Mouse (Mus musculus): ENCODE measurements around the gene Hectd4.
"Not testable (repeated sequence)": the region's sequence is repeated elsewhere in the genome, so short reads cannot be mapped to it uniquely, and the experiment has no call there.

Gene Hectd4

DNA sequence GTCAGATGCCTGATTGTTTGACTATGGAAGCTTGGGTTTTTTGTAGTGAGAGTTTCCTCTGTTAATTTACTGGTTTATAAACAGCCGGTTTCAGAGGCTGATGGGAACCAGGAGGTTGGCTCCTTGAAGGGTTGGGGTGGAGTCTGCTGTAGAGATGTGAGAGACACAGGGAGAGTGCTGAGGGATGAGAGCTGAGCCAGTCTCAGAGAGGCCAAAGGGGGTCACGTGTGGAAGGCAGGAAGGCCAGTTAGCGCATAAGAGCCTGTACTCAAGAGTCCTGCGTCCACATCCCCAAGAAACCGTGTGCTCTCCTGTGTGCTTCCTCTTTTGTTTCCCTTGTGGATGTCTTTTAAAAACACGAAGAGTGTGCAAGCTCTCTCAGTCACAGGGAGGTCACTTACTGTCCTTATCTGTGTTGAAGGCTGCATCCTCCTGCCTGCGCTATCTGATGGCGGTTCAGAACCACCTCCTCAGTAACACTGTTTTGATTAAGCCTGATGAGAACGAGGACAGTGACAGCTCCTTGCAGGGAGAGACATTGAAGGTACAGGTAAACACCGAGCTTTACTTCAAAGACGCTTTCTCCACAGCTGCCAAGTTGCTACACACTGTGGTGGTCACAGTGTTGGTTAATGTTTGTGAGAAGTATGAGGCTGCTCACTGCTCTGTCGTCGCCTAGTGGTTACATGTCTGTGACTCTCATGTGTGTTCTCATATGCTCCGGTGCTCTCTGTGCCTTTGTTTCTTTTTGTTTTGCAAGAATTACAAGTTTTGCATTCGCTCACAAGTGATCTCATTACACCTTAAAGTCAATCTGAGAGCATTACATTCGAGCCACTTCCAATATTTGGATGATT is 72.5 kb downstream of the Hectd4 start:
- DNase-seq, result no peak

- no peak for DNase-seq
These were observed 85.0 kb downstream of the Hectd4 start for GRCm38 (mm10) chr5:121305009-121305408.

DNA sequence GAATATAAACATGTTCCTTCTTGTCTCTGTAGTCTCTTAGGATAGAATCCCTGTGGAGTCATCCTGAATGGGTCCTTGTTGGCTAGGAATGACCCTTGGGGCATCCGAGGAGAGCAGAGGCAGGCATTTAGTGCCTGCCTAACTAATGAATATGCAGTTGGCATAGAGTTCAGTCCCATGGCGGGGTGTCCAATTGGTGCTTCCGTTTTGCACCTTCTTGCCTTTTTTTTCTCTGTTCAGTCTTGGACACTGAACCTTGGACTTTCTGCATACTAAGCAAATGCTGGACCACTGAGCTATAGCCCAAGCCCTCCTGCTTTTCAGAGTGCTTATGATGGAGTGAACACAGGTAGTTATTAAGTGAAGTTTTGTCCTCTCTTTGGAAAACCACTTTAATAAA is 87.6 kb downstream of the Hectd4 start:
- DNase-seq, result peak; percentile 62

GRCm38 (mm10) chr5:121311576-121311975 is 91.6 kb downstream of the Hectd4 start:
- DNase-seq, result no peak

DNA sequence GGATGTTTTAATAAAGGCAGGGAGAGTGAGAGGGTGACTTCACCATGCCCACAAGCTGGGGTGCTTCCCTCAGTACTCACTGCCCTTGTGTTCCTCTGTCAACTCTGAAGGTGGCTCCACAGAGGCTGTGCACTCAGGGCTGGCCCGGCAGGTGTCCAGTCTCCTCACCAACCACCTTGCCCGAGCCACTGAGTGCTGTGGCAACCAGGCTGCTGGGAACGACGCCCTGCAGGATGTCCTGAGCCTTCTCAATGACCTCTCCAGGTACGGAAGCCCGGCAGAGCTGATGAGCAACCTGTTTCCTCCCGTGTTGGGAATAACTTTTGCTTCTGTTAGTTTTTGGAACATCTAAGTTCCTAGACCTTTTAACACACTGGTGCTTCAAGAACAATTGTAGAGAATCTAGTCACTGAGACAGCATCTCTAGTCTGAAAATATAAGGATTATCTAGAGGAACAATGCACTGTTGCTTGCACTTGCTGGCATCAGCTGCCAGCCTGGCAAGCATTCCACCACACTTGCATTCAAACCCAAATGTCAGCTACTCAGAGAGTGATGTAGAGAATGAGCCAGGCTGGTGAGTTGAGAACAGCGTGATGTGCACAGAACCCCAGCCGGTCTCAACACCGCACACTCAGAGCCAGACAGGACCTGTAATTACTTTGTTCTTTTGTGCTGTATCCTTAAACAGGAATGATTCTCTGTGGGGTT is 93.9 kb downstream of the Hectd4 start:
- no peak for DNase-seq

DNA sequence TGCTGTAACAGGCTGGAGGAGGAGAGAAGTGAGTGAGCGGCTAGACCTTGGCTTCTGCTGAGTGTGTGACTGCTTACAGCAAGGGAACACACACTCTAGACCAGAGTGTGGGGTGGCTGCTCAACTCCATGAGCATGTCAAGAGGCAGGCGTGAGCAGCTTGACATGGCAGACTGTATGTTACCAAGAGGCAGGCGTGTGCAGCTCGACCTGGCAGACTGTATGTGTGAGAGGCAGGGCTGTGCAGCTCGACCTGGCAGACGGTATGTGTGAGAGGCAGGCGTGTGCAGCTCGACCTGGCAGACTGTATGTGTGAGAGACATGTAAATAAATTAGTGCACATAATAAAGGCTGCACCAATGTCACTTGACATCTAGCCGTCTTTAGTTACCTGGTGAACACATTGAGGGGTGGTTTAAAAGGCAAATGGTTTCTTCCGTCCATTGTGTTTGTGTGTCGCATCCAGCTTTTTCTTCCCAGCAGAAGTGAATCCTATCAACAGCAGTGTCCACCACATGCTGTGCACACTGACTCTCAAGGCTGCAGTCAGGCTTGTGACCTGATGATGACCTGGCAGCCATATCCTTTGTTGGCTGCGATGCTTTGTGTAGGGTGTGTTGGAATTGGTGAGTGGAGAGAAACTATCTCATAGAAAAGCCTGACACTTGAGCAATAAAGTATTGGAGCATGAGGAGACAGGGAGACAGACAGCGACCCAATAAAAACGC is 106.2 kb downstream of the Hectd4 start:
- no peak for DNase-seq

DNA sequence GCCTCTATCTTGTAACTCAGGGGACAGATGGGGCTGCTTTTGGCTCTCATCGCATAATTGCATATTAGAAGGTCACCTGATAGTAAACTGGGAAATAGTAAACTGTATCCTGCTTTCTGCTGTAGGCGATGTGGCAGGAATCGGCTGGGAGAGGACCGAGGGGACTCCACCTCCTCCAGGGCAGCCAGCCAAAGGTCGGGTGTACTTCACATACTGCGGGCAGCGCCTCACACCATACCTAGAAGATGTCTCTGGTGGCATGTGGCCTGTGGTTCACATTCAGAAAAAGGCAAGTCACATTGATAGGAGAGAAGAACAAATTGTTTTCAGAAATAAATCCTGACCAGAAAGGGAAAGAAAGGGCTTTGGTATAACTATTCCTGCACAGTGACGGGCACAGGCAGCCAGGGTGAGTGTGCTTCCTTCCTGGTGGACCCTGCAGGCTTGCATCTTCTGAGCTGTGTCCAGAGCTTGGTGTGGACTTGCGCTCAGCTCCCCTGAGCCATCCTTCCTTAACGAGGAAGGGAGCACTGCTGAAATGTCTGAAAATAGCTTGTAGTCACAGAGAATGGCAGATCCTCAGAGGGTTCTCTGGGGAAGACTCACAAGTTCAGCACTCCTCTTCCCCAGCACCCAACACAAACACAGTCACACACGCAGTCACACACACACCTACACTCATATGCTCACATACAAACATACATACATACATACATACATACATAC is 109.5 kb downstream of the Hectd4 start:
- peak; percentile 67 for DNase-seq

GRCm38 (mm10) chr5:121330154-121330816 is 110.3 kb downstream of the Hectd4 start:
- DNase-seq, result not testable (repeated sequence)

DNA sequence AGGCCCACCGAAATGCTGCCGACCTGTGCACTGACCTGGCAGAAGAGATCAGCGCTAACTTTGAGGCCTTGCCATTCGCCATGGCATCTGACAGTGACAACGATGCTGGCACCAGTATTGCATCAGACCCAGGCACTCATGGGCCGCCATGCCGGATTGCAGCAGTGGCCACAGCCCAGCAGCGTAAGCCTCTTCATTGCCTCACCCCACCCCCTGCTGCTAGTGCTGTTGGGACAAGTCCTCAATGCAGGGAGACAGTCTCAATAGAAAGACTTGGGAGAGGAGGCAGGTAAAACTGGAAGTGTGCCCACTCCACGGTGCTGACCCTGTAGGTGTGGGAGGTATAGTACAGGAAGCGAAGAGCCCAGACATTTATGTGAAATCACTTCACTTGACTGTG is 111.7 kb downstream of the Hectd4 start:
- no peak for DNase-seq

DNA sequence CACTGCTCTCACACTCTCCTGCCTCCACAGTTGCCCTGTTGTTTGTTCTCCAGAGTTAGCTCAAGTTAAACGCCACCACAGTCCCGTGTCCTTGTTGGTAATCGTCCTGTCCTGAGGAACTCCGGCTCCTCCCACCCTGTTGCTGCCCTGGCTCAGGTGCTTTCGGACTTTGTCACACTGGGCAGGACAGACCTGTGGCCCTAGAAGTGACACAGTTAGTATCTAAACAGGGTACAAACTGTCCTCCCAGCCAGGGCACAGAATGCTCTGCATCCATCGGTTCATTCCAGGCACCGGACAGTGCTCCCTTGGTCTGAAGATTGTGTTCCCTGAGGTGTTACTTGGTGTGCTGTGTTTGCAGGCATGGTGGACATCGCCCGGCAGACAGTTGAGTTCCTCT is 114.0 kb downstream of the Hectd4 start:
- DNase-seq, result peak; percentile 46

DNA sequence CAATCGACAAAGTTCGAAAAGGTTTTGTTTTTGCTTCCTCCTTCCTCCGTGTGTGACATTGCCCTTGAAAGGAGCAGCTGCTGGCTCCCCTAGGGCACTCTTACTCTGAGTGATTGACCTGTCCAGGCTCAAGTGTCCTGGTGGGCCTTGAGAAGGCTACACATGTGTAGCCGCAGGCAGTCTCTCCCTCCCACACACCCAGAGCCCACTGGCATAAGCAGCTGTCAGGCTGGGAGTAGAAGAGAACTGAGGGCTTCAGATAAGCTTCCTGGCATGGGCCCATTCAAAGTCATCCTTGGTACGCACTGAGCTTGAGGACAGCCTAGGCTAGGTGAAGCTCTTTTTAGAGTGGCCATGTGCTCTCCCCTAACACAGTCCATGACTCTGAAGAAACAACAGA is 114.4 kb downstream of the Hectd4 start:
- DNase-seq, result no peak

DNA sequence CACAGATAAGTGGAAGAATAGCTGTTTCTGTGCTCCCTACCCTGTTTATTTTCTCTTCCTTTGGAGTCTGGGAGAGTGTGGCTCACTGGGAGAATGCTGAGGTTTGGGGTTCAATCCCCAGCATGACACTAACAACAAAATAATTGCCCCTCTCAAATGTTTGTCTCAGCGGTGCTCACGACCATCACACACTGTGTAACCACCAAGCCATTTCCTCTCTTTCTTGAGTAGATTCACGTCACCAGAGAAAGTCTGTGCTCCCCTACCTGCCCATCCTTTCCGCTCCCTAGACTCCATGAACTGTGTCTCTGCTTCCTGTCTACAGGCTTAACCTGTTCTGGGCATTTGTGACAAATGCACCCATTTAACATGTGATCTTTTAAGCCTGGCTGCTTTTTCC is 115.4 kb downstream of the Hectd4 start:
- no peak for DNase-seq

DNA sequence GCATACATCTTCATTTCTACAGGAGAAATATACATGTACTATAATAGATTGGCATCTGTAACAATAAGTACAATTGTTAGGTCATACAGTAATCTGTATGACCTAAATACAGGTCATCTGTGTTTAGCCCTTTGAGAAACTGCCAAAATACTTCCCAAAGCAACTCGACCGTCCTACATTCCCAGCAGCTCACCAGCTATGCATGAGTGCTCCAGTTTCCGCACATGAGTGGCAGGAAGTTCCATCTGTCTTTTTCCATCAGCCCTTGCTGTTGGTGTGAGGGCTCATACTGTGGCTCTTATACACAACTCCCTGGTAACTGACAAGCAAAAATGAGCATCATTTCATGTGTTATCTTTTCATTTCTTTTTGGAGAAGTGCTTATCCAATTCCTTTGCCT is 116.0 kb downstream of the Hectd4 start:
- DNase-seq, result peak; percentile 15

DNA sequence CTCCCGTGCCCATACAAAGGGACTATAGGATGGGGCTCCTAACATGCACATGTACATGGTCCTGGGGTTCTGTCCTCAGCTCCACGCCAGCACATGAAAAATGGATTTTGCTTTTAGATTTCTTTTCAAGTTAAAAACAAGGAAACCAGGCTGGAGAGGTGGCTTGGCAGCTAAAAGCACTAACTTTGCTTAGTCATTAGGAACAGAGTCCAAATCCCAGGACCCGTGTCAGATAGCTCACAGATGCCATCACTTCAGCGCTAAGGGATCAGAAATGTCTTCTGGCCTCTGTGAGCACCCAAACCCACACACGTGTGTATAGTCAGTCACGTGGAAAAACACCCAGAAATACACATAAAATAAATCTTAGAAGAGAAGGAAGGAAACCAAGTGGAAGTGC is 116.8 kb downstream of the Hectd4 start:
- no peak for DNase-seq

- DNase-seq, result no peak
These were observed 119.7 kb downstream of the Hectd4 start for GRCm38 (mm10) chr5:121339507-121340230.

DNA sequence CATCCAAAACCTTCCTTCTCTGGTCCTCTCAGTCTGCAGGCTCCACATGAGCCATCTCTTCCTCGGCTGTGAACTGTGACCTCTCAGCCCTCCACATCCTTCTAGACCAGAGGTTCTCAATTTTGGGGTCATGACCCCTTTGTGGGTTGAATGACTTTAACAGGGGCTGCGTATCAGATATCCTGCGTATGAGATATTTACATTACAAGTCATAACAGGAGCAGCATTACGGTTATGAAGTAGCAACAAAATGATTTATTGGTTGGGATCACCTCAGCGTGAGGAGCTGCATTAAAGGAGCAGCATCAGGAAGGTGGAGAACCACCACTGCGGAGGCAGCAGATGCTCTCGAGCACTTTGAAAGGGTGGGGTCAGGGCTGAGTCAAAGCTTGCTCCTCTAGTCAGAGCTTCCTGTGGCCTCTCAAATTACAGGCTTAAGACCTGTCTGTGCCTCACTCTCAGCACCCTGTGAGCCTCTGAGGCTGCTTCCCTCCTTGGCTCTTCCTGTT is 121.0 kb downstream of the Hectd4 start:
- DNase-seq, result no peak

- DNase-seq, result no peak
These were observed 122.5 kb downstream of the Hectd4 start for GRCm38 (mm10) chr5:121342490-121342889.

DNA sequence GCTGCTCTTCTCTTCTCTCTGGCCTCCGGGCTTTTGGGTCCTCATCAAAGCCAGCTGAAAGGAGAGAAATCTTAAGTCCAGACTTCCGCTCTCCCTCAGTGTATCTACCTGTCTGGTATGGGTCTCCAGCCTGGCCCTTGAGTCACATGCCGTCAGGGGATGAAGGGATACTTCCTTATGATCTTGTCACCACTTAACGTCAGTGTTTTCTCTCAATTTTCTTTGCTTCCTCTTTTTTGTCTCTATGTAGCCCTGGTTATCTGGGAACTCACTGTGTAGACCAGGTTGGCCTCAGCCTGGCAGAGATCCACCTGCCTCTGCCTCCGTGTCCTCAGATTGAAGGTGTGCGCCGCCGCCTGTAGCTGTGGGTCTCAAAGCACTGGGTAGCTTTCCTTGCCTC is 124.0 kb downstream of the Hectd4 start:
- DNase-seq, result no peak

GRCm38 (mm10) chr5:121359229-121359628 is 139.2 kb downstream of the Hectd4 start:
- no peak for DNase-seq

DNA sequence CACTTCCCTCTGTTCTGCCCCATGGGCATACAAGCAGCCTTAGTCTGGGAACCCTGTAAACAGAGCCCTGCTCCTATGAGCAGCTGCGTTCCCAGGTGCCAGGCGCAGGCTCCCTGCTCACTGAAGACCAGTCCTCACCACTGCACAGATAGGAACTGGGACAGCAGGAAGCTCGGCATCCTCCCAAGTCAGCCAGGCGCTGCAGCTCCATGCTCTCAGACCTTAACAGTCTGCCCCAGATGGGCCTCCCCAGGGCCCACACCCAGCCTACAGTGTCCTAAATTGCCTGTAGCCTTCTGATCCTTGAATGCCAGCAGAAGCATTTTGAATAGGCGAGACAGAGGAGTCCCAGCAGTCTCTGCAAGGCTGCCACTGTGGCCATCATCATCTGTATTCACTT is 141.7 kb downstream of the Hectd4 start:
- DNase-seq, result no peak

DNA sequence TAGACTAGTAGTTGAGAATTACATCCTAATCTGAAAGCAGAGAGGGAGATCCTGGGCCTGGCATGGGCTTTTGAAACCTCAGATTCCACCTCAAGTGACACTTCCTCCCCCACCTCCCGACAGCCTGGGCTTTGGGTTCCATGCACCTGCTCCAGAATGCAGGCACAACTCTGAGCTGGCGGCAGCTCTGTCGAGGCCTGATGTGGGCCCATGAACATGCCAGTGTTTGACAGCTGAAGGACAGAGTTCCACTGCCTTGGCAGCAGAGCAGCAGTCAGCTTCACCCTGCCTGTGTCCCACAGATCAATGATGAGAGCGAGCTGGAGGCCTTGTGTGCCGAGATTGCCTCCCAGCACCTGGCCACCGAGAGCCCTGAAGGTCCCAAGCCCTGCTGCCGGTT is 143.4 kb downstream of the Hectd4 start:
- no peak for DNase-seq
